Mouse (Mus musculus): ENCODE measurements around the gene Cmtr1. TPM values are rescaled to one million over a fixed set of nuclear protein-coding genes. Genes with fewer than 3 reads are reported as not detected.

Gene Cmtr1
- polyA plus RNA-seq, 1 experiment from 2014 or later = 114 TPM

- 35% methylated on average over 12 of the region's 12 CpGs for WGBS
- H3K27me3 ChIP-seq (ENCODE audit: control insufficient read depth, insufficient read depth, low read length) = no peaks in the 10 kb centered on the region
- H3K4me2 ChIP-seq (ENCODE audit: low read depth, low read length) = no peak overlapping the region
- H3K9ac ChIP-seq (replicated peaks; ENCODE audit: low read depth, low read length) = no peak overlapping the region
- peak; percentile 13; the same call in 1 of the 2 replicates for ATAC-seq (ENCODE audit: low read depth)
- H3K27ac ChIP-seq (ENCODE audit: low read depth, low read length) = peak overlapping the region; percentile 41
- no peaks in the 10 kb centered on the region for H3K36me3 ChIP-seq (ENCODE audit: control insufficient read depth, insufficient read depth, low read length)
- H3K4me1 ChIP-seq (ENCODE audit: control insufficient read depth, insufficient read depth, low read length) = peaks cover 28% of the 10 kb centered on the region
- H3K9me3 ChIP-seq (ENCODE audit: control insufficient read depth, low read length) = no peaks in the 10 kb centered on the region
- H3K4me3 ChIP-seq (ENCODE audit: low read depth, low read length) = no peak overlapping the region
Measured at GRCm38 (mm10) chr17:29731266-29731952, 71.0 kb downstream of the Cmtr1 start.

GRCm38 (mm10) chr17:29731953-29732325, 71.5 kb downstream of the Cmtr1 start:
- 40% methylated on average over 6 of the region's 6 CpGs for WGBS
- Histone ChIP-seq H3K27me3 (ENCODE audit: control insufficient read depth, insufficient read depth, low read length) (no peaks in the 10 kb centered on the region), H3K36me3 (ENCODE audit: control insufficient read depth, insufficient read depth, low read length) (no peaks in the 10 kb centered on the region)

GRCm38 (mm10) chr17:29732522-29732921, 72.1 kb downstream of the Cmtr1 start:
- H3K27me3 ChIP-seq (ENCODE audit: control insufficient read depth, insufficient read depth, low read length) = no peaks in the 10 kb centered on the region
- no peak overlapping the region for H3K4me2 ChIP-seq (ENCODE audit: low read depth, low read length)
- WGBS = 69% methylated on average over 2 of the region's 2 CpGs
- H3K4me1 ChIP-seq (ENCODE audit: control insufficient read depth, insufficient read depth, low read length) = peaks cover 31% of the 10 kb centered on the region
- no peak overlapping the region for H3K9ac ChIP-seq (replicated peaks; ENCODE audit: low read depth, low read length)
- H3K4me3 ChIP-seq (ENCODE audit: low read depth, low read length) = no peak overlapping the region
- no peak overlapping the region for H3K27ac ChIP-seq (ENCODE audit: low read depth, low read length)
- ATAC-seq (ENCODE audit: low read depth) = no peak
- H3K9me3 ChIP-seq (ENCODE audit: control insufficient read depth, low read length) = no peaks in the 10 kb centered on the region
- H3K36me3 ChIP-seq (ENCODE audit: control insufficient read depth, insufficient read depth, low read length) = no peaks in the 10 kb centered on the region

More at GRCm38 (mm10) chr17:29731953-29732325, 71.5 kb downstream of the Cmtr1 start:
- Histone ChIP-seq H3K9ac (replicated peaks; ENCODE audit: low read depth, low read length) (no peak overlapping the region), H3K4me2 (ENCODE audit: low read depth, low read length) (no peak overlapping the region), H3K4me3 (ENCODE audit: low read depth, low read length) (no peak overlapping the region), H3K4me1 (ENCODE audit: control insufficient read depth, insufficient read depth, low read length) (peaks cover 31% of the 10 kb centered on the region), H3K27ac (ENCODE audit: low read depth, low read length) (peak overlapping the region; percentile 41), H3K9me3 (ENCODE audit: control insufficient read depth, low read length) (no peaks in the 10 kb centered on the region)
- no peak for ATAC-seq (ENCODE audit: low read depth)

GRCm38 (mm10) chr17:29736448-29737014, 76.1 kb downstream of the Cmtr1 start:
- Histone ChIP-seq H3K36me3 (ENCODE audit: control insufficient read depth, insufficient read depth, low read length) (no peaks in the 10 kb centered on the region), H3K4me3 (ENCODE audit: low read depth, low read length) (no peak overlapping the region), H3K9ac (replicated peaks; ENCODE audit: low read depth, low read length) (peak overlapping the region; percentile 34; the same call in 1 of the 2 replicates), H3K9me3 (ENCODE audit: control insufficient read depth, low read length) (no peaks in the 10 kb centered on the region), H3K4me2 (ENCODE audit: low read depth, low read length) (no peak overlapping the region), H3K27ac (ENCODE audit: low read depth, low read length) (peak overlapping the region; percentile 60), H3K27me3 (ENCODE audit: control insufficient read depth, insufficient read depth, low read length) (no peaks in the 10 kb centered on the region), H3K4me1 (ENCODE audit: control insufficient read depth, insufficient read depth, low read length) (peaks cover 27% of the 10 kb centered on the region)
- ATAC-seq (ENCODE audit: low read depth) = no peak; the same call in 1 of the 2 replicates
- 21% methylated on average over 15 of the region's 15 CpGs for WGBS

GRCm38 (mm10) chr17:29737849-29738804, 77.7 kb downstream of the Cmtr1 start:
- Histone ChIP-seq H3K4me3 (ENCODE audit: low read depth, low read length) (no peak overlapping the region), H3K27me3 (ENCODE audit: control insufficient read depth, insufficient read depth, low read length) (no peaks in the 10 kb centered on the region), H3K27ac (ENCODE audit: low read depth, low read length) (peak overlapping the region; percentile 34; the same call in 1 of the 2 replicates), H3K4me1 (ENCODE audit: control insufficient read depth, insufficient read depth, low read length) (peaks cover 26% of the 10 kb centered on the region), H3K9me3 (ENCODE audit: control insufficient read depth, low read length) (no peaks in the 10 kb centered on the region), H3K4me2 (ENCODE audit: low read depth, low read length) (no peak overlapping the region; the same call in 1 of the 2 replicates), H3K9ac (replicated peaks; ENCODE audit: low read depth, low read length) (no peak overlapping the region), H3K36me3 (ENCODE audit: control insufficient read depth, insufficient read depth, low read length) (no peaks in the 10 kb centered on the region)
- WGBS = 30% methylated on average over 22 of the region's 22 CpGs
- peak; percentile 75 for ATAC-seq (ENCODE audit: low read depth)

- Histone ChIP-seq H3K27ac (ENCODE audit: low read depth, low read length) (no peak overlapping the region), H3K4me3 (ENCODE audit: low read depth, low read length) (no peak overlapping the region), H3K9ac (replicated peaks; ENCODE audit: low read depth, low read length) (no peak overlapping the region), H3K27me3 (ENCODE audit: control insufficient read depth, insufficient read depth, low read length) (no peaks in the 10 kb centered on the region), H3K4me1 (ENCODE audit: control insufficient read depth, insufficient read depth, low read length) (peaks cover 21% of the 10 kb centered on the region; the same call in 1 of the 2 replicates), H3K36me3 (ENCODE audit: control insufficient read depth, insufficient read depth, low read length) (no peaks in the 10 kb centered on the region), H3K9me3 (ENCODE audit: control insufficient read depth, low read length) (no peaks in the 10 kb centered on the region), H3K4me2 (ENCODE audit: low read depth, low read length) (no peak overlapping the region)
- no peak for ATAC-seq (ENCODE audit: low read depth)
- 53% methylated on average over 6 of the region's 6 CpGs for WGBS
Measured at GRCm38 (mm10) chr17:29747466-29747865, 87.1 kb downstream of the Cmtr1 start.

GRCm38 (mm10) chr17:29754510-29754909, 94.1 kb downstream of the Cmtr1 start:
- Histone ChIP-seq H3K4me1 (ENCODE audit: control insufficient read depth, insufficient read depth, low read length) (peaks cover 14% of the 10 kb centered on the region), H3K27me3 (ENCODE audit: control insufficient read depth, insufficient read depth, low read length) (no peaks in the 10 kb centered on the region), H3K4me2 (ENCODE audit: low read depth, low read length) (no peak overlapping the region), H3K9me3 (ENCODE audit: control insufficient read depth, low read length) (no peaks in the 10 kb centered on the region), H3K36me3 (ENCODE audit: control insufficient read depth, insufficient read depth, low read length) (no peaks in the 10 kb centered on the region), H3K27ac (ENCODE audit: low read depth, low read length) (no peak overlapping the region), H3K4me3 (ENCODE audit: low read depth, low read length) (no peak overlapping the region), H3K9ac (replicated peaks; ENCODE audit: low read depth, low read length) (no peak overlapping the region)
- 44% methylated on average over 4 of the region's 4 CpGs for WGBS
- ATAC-seq (ENCODE audit: low read depth) = no peak

Measured in neural tube, embryonic 14.5 days (tissue).